Mouse (Mus musculus) megakaryocyte, adult 5-6 weeks (primary cell): Measurements from ENCODE around the gene Bcl9l. TPM values are rescaled to one million over a fixed set of nuclear protein-coding genes. Genes with fewer than 3 reads are reported as not detected.
A peak's percentile ranks its signal among the peaks of the same experiment; 100 is the strongest.
"Not testable (repeated sequence)": the region's sequence is repeated elsewhere in the genome, so short reads cannot be mapped to it uniquely, and the experiment has no call there.

ENCODE experiments used
- ATAC-seq: 2 replicates; pipeline ENCODE4 v1.8.0; 2016; ENCODE audit warnings: mild to moderate bottlenecking, inconsistent platforms; ENCODE audit not compliant: poor library complexity, severe bottlenecking
- total RNA-seq, 2 experiments: library from RNA; stranded (forward) in 1 of 2; stranded (reverse) in 1 of 2; fragments of 153-499, 151-499 nt in 1 of 2; fragments of 221-1000, 200-1000 nt in 1 of 2; gene quantifications; 2 replicates each; pipeline versions ENCODE4 v1.2.3 to v1.2.4; 2015 to 2017

Gene Bcl9l
- total RNA-seq (2015): 6.0 TPM in 2 replicates
- 2.6 and 3.0 TPM in 2 replicates for total RNA-seq (2017)

GRCm38 (mm10) chr9:44482552-44482951 lies at the start of gene Bcl9l:
Gene Bcl9l (plus strand): TSS chr9:44482825.
- peak; percentile 75 for ATAC-seq

DNA sequence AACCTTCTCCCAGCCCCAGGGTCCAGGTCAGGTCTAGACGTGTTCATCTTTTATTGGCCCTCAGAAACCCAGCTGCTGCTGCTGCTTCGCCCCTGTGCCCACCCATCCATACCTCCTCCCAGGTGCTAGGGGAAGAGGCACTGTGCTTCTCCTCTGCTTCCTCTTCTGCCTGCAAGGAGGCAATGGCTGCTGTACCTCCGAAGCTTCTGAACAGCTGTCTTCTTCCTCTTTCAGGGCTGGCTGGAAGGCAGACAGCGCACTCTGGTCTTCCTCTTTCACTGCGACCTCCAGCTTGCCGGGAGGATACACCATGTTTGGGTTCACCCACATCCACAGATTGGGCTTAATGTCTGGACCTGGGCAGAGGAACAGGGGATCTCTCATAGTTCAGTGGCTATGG lies 46.9 kb upstream of the Bcl9l start:
- ATAC-seq: peak; percentile 100

DNA sequence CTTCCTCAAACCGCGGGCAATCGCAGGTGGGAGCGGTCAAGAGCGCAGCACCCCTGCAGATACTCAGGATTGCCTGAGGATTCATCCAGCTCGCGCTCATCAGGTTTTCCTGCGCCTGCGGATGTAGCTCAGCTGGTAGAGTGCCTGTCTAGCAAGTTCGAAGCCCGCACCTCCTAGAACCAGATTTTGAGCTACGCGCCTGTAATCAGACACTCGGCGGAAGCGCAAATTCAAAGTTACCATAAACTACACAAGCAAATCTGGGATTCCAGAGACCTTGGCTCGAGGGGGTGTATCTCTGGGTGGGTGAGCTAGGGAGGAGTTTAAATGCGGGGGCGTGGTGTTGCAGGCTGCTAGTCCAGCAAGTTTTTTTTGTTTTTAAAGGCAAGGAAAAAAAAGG lies 41.7 kb upstream of the Bcl9l start, which contains the start of gene Foxr1:
Gene Foxr1 (minus strand): TSS at position 176 of the 400 bp plus-strand sequence.
- no peak for ATAC-seq

DNA sequence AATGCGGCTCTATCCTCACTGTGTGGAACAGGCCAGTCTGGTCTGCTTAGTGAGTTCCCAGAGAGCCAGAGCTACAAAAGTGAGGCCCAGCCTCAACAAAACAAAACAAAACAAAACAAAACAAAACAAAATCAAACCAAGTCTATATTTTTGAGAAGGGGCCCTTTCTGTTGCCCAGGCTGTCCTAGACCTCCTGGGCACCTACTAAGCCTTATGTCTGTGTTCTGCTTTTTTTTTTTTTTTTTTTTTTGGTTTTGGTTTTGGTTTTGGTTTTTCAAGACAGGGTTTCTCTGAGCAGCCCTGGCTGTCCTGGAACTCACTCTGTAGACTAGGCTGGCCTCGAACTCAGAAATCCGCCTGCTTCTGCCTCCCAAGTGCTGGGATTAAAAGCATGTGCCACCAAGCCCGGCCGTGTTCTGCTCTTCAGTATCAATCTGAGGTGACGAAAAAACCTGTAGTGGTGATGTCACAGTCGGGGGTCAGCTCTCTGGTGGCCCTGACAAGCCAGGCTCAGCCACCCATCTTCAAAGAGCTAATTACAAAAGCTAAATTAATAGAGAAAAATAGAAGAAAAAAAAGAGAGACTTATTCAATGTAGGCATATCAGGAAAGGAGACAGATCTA lies 38.1 kb upstream of the Bcl9l start:
- ATAC-seq: not testable (repeated sequence)

GRCm38 (mm10) chr9:44450387-44450786 lies 32.2 kb upstream of the Bcl9l start:
- no peak for ATAC-seq

GRCm38 (mm10) chr9:44454132-44454890 lies 28.3 kb upstream of the Bcl9l start:
- peak; percentile 98 for ATAC-seq

GRCm38 (mm10) chr9:44454891-44455220 lies 27.8 kb upstream of the Bcl9l start, which contains the start of gene Upk2:
Gene Upk2 (minus strand): TSS chr9:44454976.
- ATAC-seq: no peak

- ATAC-seq: no peak
These were observed 25.4 kb upstream of the Bcl9l start for GRCm38 (mm10) chr9:44457035-44457742.

- ATAC-seq: peak; percentile 99
These were observed 20.7 kb upstream of the Bcl9l start for GRCm38 (mm10) chr9:44461950-44462349.

GRCm38 (mm10) chr9:44468224-44468623 lies 14.4 kb upstream of the Bcl9l start:
- ATAC-seq: no peak

GRCm38 (mm10) chr9:44468800-44469199 lies 13.8 kb upstream of the Bcl9l start:
- ATAC-seq: no peak

GRCm38 (mm10) chr9:44473184-44473583 lies 9.4 kb upstream of the Bcl9l start:
- ATAC-seq: no peak

DNA sequence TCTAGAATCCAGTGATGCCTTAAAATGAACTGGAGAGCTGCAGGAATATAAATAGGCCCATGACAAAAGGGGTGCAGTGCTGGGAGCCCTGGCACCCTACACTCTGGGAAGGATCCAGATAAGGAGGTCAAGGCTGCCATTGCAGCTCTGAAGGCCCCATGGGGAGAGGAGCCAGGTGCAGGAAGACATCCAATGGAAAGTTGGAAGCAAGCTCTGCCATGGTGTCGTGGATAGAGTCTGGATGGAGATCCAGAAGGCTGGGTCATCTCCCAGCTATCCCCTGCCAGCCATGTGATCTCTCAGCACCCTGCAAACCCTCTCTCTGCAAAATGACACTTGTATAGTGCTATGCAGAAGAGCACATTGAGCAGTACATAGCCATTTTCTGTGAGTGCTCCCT lies 8.3 kb upstream of the Bcl9l start:
- ATAC-seq: no peak

- no peak for ATAC-seq
These were observed 6.7 kb upstream of the Bcl9l start for GRCm38 (mm10) chr9:44475936-44476335.

DNA sequence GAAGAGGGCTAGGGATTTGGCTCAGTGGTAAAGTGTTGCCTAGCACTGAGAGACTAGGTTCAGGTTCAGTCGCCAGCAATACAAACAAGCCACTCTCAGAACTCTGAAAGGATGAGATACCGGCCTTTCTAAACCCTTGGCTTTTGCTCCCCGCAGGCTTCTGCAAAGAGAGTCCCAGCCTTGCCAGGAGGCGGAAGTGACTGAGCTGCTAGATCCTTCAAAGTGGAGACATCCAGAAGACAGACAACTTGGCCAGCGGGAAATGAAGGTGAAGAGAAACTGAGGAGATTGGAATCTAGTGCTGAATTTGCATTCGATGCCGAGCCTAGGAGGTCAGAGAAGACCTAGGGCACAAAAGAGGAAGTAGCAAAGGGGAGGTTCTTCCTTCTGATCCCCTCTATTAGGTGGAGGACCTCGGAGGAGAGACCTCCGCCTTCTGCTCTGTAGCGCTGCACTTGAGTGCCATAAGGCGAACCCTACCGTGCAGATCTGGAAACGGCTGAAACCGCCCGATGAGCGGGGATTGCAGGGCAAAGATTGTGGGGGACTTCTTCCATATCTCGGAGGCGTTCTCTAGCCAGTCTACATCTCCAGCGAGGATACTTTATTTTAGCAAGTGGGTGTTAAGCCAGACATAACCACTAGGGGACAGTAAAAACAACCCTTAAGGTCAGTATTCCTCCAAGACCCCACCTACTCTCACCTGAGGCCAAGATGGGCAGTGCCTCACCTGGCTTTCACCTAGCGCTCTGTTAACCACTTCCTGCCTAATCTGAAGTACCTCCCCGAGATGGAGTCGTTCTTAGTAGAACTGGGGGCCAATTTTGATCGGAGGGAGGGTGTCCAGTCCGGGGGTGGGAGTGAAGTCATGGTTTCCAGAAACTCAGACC lies 5.0 kb upstream of the Bcl9l start:
- peak; percentile 56 for ATAC-seq

- no peak for ATAC-seq
These were observed 4.2 kb upstream of the Bcl9l start for GRCm38 (mm10) chr9:44478229-44478921.

DNA sequence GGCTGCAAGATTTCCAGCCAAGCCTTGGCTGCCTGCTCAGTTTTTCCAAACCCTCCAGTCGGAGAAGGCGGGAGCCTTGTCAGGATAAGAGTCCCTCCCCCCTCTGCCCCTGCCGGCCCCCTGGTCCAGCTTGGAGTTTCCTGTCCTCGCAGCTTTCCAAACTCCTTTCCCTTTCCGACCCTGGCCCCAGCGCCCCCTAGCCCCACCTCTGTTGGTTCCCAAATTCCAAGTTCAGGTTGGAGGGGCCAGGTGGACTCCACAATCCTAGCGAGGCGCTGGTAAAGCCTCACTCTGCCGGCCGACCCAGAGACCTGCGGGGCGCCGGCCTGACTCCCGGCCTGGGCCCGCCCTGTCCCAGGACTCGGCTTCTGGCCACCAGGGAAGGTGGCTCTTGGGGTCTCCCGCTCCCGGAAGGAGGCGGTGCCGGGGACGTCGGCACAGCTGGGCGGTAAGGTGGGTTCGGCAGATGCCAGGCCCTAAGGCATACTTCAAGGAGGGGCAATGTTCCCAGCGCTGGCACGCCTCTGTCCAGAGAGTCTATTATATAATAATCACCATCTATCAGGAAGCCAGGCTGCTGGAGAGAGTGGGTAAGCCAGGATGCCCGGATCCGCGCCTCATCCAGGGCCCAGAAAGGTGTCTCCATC lies 3.5 kb upstream of the Bcl9l start:
- no peak for ATAC-seq

- peak; percentile 57 for ATAC-seq
These were observed 2.8 kb upstream of the Bcl9l start for GRCm38 (mm10) chr9:44479628-44480428.

DNA sequence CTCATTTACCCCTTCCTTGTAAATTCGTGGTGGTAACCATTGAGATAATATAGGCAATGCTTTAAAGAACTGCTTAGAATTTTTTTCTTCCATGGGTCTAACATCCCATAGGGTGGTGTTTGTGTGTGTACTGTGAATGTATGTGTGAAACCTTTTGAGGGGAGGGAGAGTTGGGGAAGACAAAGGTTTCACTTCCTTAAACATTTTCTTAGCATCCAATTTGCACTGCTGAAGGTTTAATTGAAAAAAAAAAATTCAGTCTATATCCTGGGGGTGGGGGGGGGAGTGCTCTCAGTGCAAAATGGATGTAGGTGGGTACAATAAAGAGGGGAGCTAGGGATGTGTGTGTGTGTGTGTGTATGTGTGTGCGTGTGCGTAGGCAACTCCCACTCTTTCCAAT lies 513 bp upstream of the Bcl9l start:
- no peak for ATAC-seq
